Mouse (Mus musculus): ENCODE measurements around the gene Tctn3.

Gene Tctn3

GRCm38 (mm10) chr19:40553849-40554248, 58.2 kb downstream of the Tctn3 start:
- no peak for DNase-seq

GRCm38 (mm10) chr19:40553014-40553789, 58.8 kb downstream of the Tctn3 start:
- DNase-seq, result no peak

- no peak for DNase-seq
Measured at GRCm38 (mm10) chr19:40549516-40550135, 62.4 kb downstream of the Tctn3 start.

- no peak for DNase-seq
Measured at GRCm38 (mm10) chr19:40548796-40549515, 63.1 kb downstream of the Tctn3 start.

- no peak for DNase-seq
Measured at GRCm38 (mm10) chr19:40548386-40548785, 63.6 kb downstream of the Tctn3 start.

Data from thymus, postnatal 4 days (tissue).